Mouse (Mus musculus) lung, postnatal 0 days (tissue): Measurements from ENCODE around the gene Spag4. TPM values are rescaled to one million over a fixed set of nuclear protein-coding genes. Genes with fewer than 3 reads are reported as not detected.

ENCODE experiments used
- ATAC-seq: fragments of 200-750 bp; cut with Nextera tagmentation; 2 replicates; pipeline ENCODE4 v1.8.0; 2017; ENCODE audit warnings: moderate library complexity
- DNase-seq: peaks from one replicate; pipeline ENCODE4 v3.0.0-alpha.2; 2016; ENCODE audit warnings: low spot score
- H3K27ac ChIP-seq: fragments of 300-500 bp; sonication (generic); 2 replicates; pipeline ENCODE4 v1.5.1; 2014; ENCODE audit warnings: antibody characterized with exemption, mild to moderate bottlenecking, low read length, mixed read lengths
- H3K27me3 ChIP-seq: fragments of 300-500 bp; sonication (generic); replicated peaks from 2 replicates; pipeline ENCODE4 v1.6.1; 2014; ENCODE audit warnings: low read length, mixed read lengths; ENCODE audit not compliant: insufficient read depth
- H3K36me3 ChIP-seq: fragments of 300-500 bp; sonication (generic); 2 replicates; pipeline ENCODE4 v1.6.1; 2014; ENCODE audit warnings: low read length, mixed read lengths; ENCODE audit not compliant: insufficient read depth
- H3K4me1 ChIP-seq: fragments of 300-500 bp; sonication (generic); 2 replicates; pipeline ENCODE4 v1.6.1; 2014; ENCODE audit warnings: antibody characterized with exemption, low read depth, low read length, mixed read lengths; ENCODE audit not compliant: insufficient read depth
- H3K4me2 ChIP-seq: fragments of 300-500 bp; sonication (generic); replicated peaks from 2 replicates; pipeline ENCODE4 v1.6.1; 2014; ENCODE audit warnings: low read depth, mild to moderate bottlenecking, low read length, moderate library complexity, mixed read lengths
- H3K4me3 ChIP-seq: fragments of 300-500 bp; sonication (generic); 2 replicates; pipeline ENCODE4 v1.5.1; 2014; ENCODE audit warnings: low read depth, low read length
- H3K9ac ChIP-seq: fragments of 300-500 bp; sonication (generic); replicated peaks from 2 replicates; pipeline ENCODE4 v1.6.1; 2014; ENCODE audit warnings: low read depth, mild to moderate bottlenecking
- H3K9me3 ChIP-seq: fragments of 300-500 bp; sonication (generic); 2 replicates; pipeline ENCODE4 v1.6.1; 2016; ENCODE audit warnings: low read length, mixed read lengths
- CTCF ChIP-seq: IDR thresholded peaks from 2 replicates; pipeline ENCODE4 v1.5.1; 2016; ENCODE audit warnings: antibody characterized with exemption, mild to moderate bottlenecking
- EP300 ChIP-seq: IDR thresholded peaks from 2 replicates; pipeline ENCODE4 v1.6.1; 2016; ENCODE audit warnings: antibody characterized with exemption, mild to moderate bottlenecking, control low read depth
- WGBS: fragments of 180-500 bp; shearing (Covaris S2); extraction: QIAGEN DNeasy Blood & Tissue Kit; methylation state at CpG from one replicate; pipeline ENCODE4 v1.1.7; 2014; 5-methylcytosine and 5-hydroxymethylcytosine counted together
- polyA plus RNA-seq: library from polyadenylated mRNA; unstranded; fragments of >200 nt; fragmentation: Nextera tagmentation; extraction: Ambion mirVana; gene quantifications from 2 replicates; pipeline ENCODE4 v1.2.1, GENCODE M21; 2015

Gene Spag4
- polyA plus RNA-seq, 1 experiment from 2014 or later, result 0.74 TPM

DNA sequence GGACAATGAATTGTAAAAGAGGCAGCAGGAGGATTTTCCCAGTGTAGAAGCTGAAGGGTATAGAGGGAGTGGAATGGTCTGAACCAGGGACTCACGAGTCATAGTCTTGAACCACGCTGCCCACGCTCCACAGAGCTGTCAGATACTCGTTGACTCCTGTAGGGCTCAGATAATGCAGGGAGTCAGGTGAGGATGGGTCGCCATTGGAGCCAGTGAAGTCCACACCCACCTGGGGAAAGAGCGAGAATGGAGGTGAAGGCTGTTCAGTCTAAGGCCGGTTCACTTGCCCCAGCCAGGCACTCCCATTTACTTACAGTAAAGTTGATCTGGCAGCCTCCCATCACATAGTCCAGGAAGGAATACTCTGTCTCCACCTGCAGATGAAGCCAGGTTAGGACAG lies 12.5 kb downstream of the Spag4 start:
- peaks cover 49% of the 10 kb centered on the region for H3K36me3 ChIP-seq
- 85% methylated on average over 7 of the region's 7 CpGs for WGBS
- no peak for ATAC-seq

DNA sequence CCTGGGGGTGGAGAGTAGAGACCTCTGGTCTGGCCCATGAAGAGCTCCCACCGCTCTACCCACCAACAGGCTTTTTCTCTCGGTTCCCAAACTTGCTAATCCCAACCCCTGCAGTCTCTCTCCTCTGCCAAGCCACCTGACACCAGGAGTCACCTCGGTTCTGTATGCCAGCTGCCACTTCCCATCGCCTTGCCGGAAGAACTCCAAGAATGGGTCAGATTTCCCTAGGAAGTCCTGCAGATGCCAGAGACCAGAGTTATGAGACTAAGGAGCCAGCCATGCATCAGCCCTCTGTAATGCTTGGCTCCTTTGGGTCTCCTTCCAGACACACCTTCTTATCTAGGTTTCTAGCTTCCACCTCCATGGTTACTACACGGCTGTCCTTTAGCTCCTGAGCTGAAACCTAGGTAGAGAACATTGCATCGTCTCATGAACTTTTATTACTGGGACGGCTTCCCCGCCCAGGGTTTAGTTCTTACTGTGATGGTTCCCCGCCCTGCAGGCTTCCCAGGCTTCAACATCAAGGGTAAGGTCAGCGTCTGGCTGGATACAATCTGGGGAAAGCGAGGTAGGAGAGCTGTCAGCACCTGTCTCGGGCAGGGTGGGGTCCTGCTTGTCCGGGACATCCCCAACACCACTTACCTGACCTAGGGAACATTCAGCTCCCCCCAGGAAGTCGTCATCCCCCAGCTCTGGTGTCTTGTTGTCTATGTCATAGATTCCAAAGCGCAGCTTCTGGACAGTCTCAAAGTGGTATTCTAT lies 13.6 kb downstream of the Spag4 start:
- H3K9me3 ChIP-seq, result no peaks in the 10 kb centered on the region
- no peak overlapping the region for H3K4me3 ChIP-seq
- WGBS, result 90% methylated on average over 16 of the region's 16 CpGs
- no peak overlapping the region for H3K4me2 ChIP-seq
- H3K36me3 ChIP-seq, result peaks cover 40% of the 10 kb centered on the region
- no peaks in the 10 kb centered on the region for H3K4me1 ChIP-seq
- no peak overlapping the region for H3K27ac ChIP-seq
- H3K27me3 ChIP-seq, result no peaks in the 10 kb centered on the region
- DNase-seq (no peak), ATAC-seq (no peak)
- no peak overlapping the region for H3K9ac ChIP-seq
- no peak for TF ChIP-seq EP300

More for the DNA sequence above, 12.5 kb downstream of the Spag4 start:
- Histone ChIP-seq H3K9ac (no peak overlapping the region), H3K27ac (no peak overlapping the region), H3K4me3 (no peak overlapping the region), H3K4me1 (no peaks in the 10 kb centered on the region), H3K4me2 (no peak overlapping the region), H3K9me3 (no peaks in the 10 kb centered on the region), H3K27me3 (no peaks in the 10 kb centered on the region)
- TF ChIP-seq EP300 (no peak), CTCF (no peak)
- no peak for DNase-seq

DNA sequence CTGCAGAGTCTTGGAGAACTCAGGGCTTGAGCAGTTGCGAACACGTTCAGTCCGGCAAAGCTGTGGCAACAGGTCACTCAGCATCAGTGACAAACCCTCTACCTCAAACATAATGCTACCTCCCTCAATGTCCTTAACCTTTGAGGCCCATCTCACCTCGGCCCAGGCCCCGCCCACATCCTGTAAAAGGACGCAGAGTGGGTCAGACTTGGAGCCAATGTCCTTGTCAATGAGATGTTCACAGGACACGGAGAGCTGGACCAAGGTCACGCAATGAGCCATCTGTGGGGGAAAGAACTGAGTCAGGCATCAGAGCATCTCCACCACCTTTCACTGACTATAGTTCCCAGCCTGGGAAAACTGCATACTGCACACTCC lies 14.2 kb downstream of the Spag4 start:
- 74% methylated on average over 8 of the region's 8 CpGs for WGBS
- no peaks in the 10 kb centered on the region for H3K9me3 ChIP-seq
- H3K4me2 ChIP-seq, result no peak overlapping the region
- H3K4me3 ChIP-seq, result no peak overlapping the region
- TF ChIP-seq CTCF (no peak), EP300 (no peak)
- ATAC-seq (no peak), DNase-seq (no peak)
- no peaks in the 10 kb centered on the region for H3K4me1 ChIP-seq
- H3K36me3 ChIP-seq, result peaks cover 34% of the 10 kb centered on the region
- no peak overlapping the region for H3K27ac ChIP-seq
- H3K27me3 ChIP-seq, result no peaks in the 10 kb centered on the region
- H3K9ac ChIP-seq, result no peak overlapping the region

- H3K36me3 ChIP-seq, result peaks cover 32% of the 10 kb centered on the region
- no peak overlapping the region for H3K9ac ChIP-seq
- DNase-seq (peak; percentile 15), ATAC-seq (no peak)
- H3K27ac ChIP-seq, result no peak overlapping the region
- no peaks in the 10 kb centered on the region for H3K27me3 ChIP-seq
- H3K4me3 ChIP-seq, result no peak overlapping the region
- WGBS, result 37% methylated on average over 4 of the region's 4 CpGs
- no peak overlapping the region for H3K4me2 ChIP-seq
- TF ChIP-seq EP300, result no peak
- no peak for TF ChIP-seq CTCF
- H3K9me3 ChIP-seq, result no peaks in the 10 kb centered on the region
- no peaks in the 10 kb centered on the region for H3K4me1 ChIP-seq
These were observed 14.7 kb downstream of the Spag4 start for GRCm38 (mm10) chr2:156079674-156080073.

- TF ChIP-seq CTCF (no peak), EP300 (no peak)
- WGBS, result 76% methylated on average over 7 of the region's 7 CpGs
- no peak for DNase-seq
- peaks cover 27% of the 10 kb centered on the region for H3K36me3 ChIP-seq
- no peak overlapping the region for H3K9ac ChIP-seq
- no peaks in the 10 kb centered on the region for H3K9me3 ChIP-seq
- H3K27me3 ChIP-seq, result no peaks in the 10 kb centered on the region
- ATAC-seq, result no peak
- H3K4me1 ChIP-seq, result no peaks in the 10 kb centered on the region
- H3K27ac ChIP-seq, result no peak overlapping the region
- no peak overlapping the region for H3K4me2 ChIP-seq
- no peak overlapping the region for H3K4me3 ChIP-seq
These were observed 15.4 kb downstream of the Spag4 start for GRCm38 (mm10) chr2:156080391-156080790.

DNA sequence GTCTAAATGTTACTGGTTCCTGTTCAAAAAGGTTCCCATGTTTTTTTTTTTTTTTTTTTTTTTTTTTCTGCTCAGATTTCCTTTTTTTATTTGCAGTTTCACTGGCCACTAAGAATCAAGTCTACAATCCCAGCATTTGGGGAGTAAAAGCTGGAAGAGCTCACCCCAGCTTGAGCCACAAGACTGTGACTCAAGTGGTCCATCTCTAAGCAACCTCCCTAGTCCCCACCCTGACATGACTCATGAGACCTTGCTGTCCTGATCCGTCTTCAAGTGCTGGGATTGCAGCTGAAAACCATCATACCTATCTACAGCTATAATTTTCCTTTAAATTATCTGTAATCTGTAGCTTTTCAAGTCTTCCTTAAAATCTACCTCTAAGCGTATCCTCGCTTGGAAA lies 19.6 kb downstream of the Spag4 start:
- WGBS, result 87% methylated on average over 3 of the region's 3 CpGs
- DNase-seq, result no peak
- Histone ChIP-seq H3K9ac (no peak overlapping the region), H3K27ac (no peak overlapping the region), H3K4me3 (no peak overlapping the region), H3K4me1 (no peaks in the 10 kb centered on the region), H3K4me2 (no peak overlapping the region), H3K36me3 (0 out of 2 replicates have a peak, but pooled peaks cover 1% of the 10 kb centered on the region), H3K27me3 (no peaks in the 10 kb centered on the region), H3K9me3 (no peaks in the 10 kb centered on the region)
- no peak for TF ChIP-seq EP300
- TF ChIP-seq CTCF, result no peak
- ATAC-seq, result no peak
